Mouse (Mus musculus) kidney, adult 8-10 months (tissue): Measurements from ENCODE around the gene Mn1.

Experiments
- DNase-seq, 2 experiments: peaks; one replicate each; pipeline ENCODE4 v3.0.0; 2022

Mn1 gene

GRCm38 (mm10) chr5:111490599-111490998 lies 73.4 kb downstream of the Mn1 start:
- DNase-seq, result no peak

GRCm38 (mm10) chr5:111491485-111491884 lies 74.3 kb downstream of the Mn1 start:
- no peak for DNase-seq

GRCm38 (mm10) chr5:111500036-111500435 lies 82.9 kb downstream of the Mn1 start:
- no peak for DNase-seq

- no peak for DNase-seq
Observed at GRCm38 (mm10) chr5:111501691-111502441, 84.7 kb downstream of the Mn1 start.

- DNase-seq, result no peak
Observed at GRCm38 (mm10) chr5:111505241-111505640, 88.1 kb downstream of the Mn1 start.

- DNase-seq, result no peak
Observed at GRCm38 (mm10) chr5:111505824-111506223, 88.7 kb downstream of the Mn1 start.

- peak; percentile 23 to 44 for DNase-seq
Observed at GRCm38 (mm10) chr5:111506410-111506809, 89.2 kb downstream of the Mn1 start.
